Mouse (Mus musculus) embryonic stem cell, embryonic (primary cell): ENCODE measurements around the gene Plekho1.

Experiments
- CTCF ChIA-PET, 4 experiments: fragments of 300-600 bp in 2 of 4; fragments of 350-600 bp in 2 of 4; sonication (Branson Sonifier 250); formaldehyde crosslinking; loops; one replicate each; lab custom pipeline; 2022; ENCODE audit warnings: inconsistent platforms in 2 of 4; lab: Charles Lee
- POLR2A ChIA-PET, 4 experiments: fragments of 300-600 bp in 2 of 4; fragments of 350-600 bp in 2 of 4; sonication (Branson Sonifier 250); formaldehyde crosslinking; loops; one replicate each; lab custom pipeline; 2022; ENCODE audit warnings: antibody characterized with exemption in 4 of 4, inconsistent platforms in 1 of 4; lab: Charles Lee

The Plekho1 gene

GRCm38 (mm10) chr3:95970661-95971060 lies 25.1 kb downstream of the Plekho1 start:
- ChIA-PET POLR2A (interaction anchor here in 1 of 4 experiments (0.6 kb wide), 1 partner anchor 327 kb away, joined by 4 read pairs; no protein-coding TSS in a partner anchor), CTCF (interaction anchor here in 1 of 4 experiments (0.6 to 0.7 kb wide), 2 partner anchors 111 to 115 kb away, joined by 4 to 5 read pairs; partner anchors contain the start of gene Prpf3)

GRCm38 (mm10) chr3:95969277-95969676 lies 26.5 kb downstream of the Plekho1 start:
- ChIA-PET POLR2A (interaction anchor here in 1 of 4 experiments (1.0 kb wide), 1 partner anchor 89 kb away, joined by 3 read pairs; the partner anchor contains the start of gene Vps45), CTCF (interaction anchor here in 3 of 4 experiments (0.6 to 0.9 kb wide), 3 partner anchors 65 to 223 kb away, joined by 3 to 10 read pairs (median 3); partner anchors contain the start of gene Car14 (in 1 of the 3))

GRCm38 (mm10) chr3:95965518-95966451 lies 30.0 kb downstream of the Plekho1 start:
- POLR2A ChIA-PET = interaction anchor here (0.5 to 3.8 kb wide), 25 partner anchors 9 to 431 kb away, joined by 3 to 12 read pairs (median 3); partner anchors contain the start of genes Hist2h2bb (in 2 of the 4), Bola1 (in 1 of the 4), Hist2h2ab (in 1 of the 4) and Hist2h2ac (in 1 of the 4)
- CTCF ChIA-PET = interaction anchor here (0.6 to 2.2 kb wide), 42 partner anchors 9 to 631 kb away, joined by 3 to 15 read pairs (median 4); no protein-coding TSS in a partner anchor

- ChIA-PET CTCF (interaction anchor here (0.5 to 2.2 kb wide), 49 partner anchors 9 to 858 kb away, joined by 3 to 12 read pairs (median 4); partner anchors contain the start of genes Ciart (in 2 of the 4), Prpf3 (in 1 of the 4), Sf3b4 (in 1 of the 4) and Vps45 (in 1 of the 4)), POLR2A (interaction anchor here in 3 of 4 experiments (0.6 to 3.8 kb wide), 26 partner anchors 9 to 530 kb away, joined by 3 to 12 read pairs (median 4); partner anchors contain the start of genes Bola1 (in 2 of the 3), Ciart (in 2 of the 3), Hist2h2ab (in 2 of the 3) and Hist2h2ac (in 2 of the 3))
Observed at GRCm38 (mm10) chr3:95963681-95964080, 32.1 kb downstream of the Plekho1 start.

GRCm38 (mm10) chr3:95963230-95963629 lies 32.6 kb downstream of the Plekho1 start:
- ChIA-PET CTCF (interaction anchor here (0.5 to 2.2 kb wide), 38 partner anchors 10 to 858 kb away, joined by 3 to 11 read pairs (median 4); partner anchors contain the start of genes Ciart (in 2 of the 4), Prpf3 (in 1 of the 4), Sf3b4 (in 1 of the 4) and Vps45 (in 1 of the 4)), POLR2A (interaction anchor here in 2 of 4 experiments (0.8 to 3.8 kb wide), 22 partner anchors 8 to 306 kb away, joined by 3 to 12 read pairs (median 4); partner anchors contain the start of genes Bola1 (in 2 of the 2), Hist2h2ab (in 2 of the 2), Hist2h2ac (in 2 of the 2) and Hist2h2be (in 2 of the 2))

- ChIA-PET POLR2A (interaction anchor here in 1 of 4 experiments (1.8 kb wide), 1 partner anchor 80 kb away, joined by 4 read pairs; no protein-coding TSS in a partner anchor), CTCF (interaction anchor here in 1 of 4 experiments (0.6 to 3.2 kb wide), 3 partner anchors 24 to 316 kb away, joined by 3 to 16 read pairs (median 4); no protein-coding TSS in a partner anchor)
Observed at GRCm38 (mm10) chr3:95962182-95962581, 33.6 kb downstream of the Plekho1 start.

GRCm38 (mm10) chr3:95959807-95960206 lies 36.0 kb downstream of the Plekho1 start:
- CTCF ChIA-PET = interaction anchor here in 3 of 4 experiments (0.6 to 3.2 kb wide), 11 partner anchors 9 to 582 kb away, joined by 3 to 16 read pairs (median 4); no protein-coding TSS in a partner anchor

GRCm38 (mm10) chr3:95959082-95959481 lies 36.7 kb downstream of the Plekho1 start:
- CTCF ChIA-PET = interaction anchor here (0.6 to 3.2 kb wide), 11 partner anchors 8 to 99 kb away, joined by 3 to 16 read pairs (median 4); no protein-coding TSS in a partner anchor
- POLR2A ChIA-PET = interaction anchor here in 2 of 4 experiments (0.7 to 1.6 kb wide), 7 partner anchors 8 to 174 kb away, joined by 3 to 13 read pairs (median 3); partner anchors contain the start of gene Prpf3 (in 1 of the 2)

More at GRCm38 (mm10) chr3:95959807-95960206, 36.0 kb downstream of the Plekho1 start:
- POLR2A ChIA-PET = interaction anchor here in 2 of 4 experiments (0.7 to 1.6 kb wide), 7 partner anchors 9 to 174 kb away, joined by 3 to 13 read pairs (median 3); partner anchors contain the start of gene Prpf3 (in 1 of the 2)

GRCm38 (mm10) chr3:95957359-95958148 lies 38.2 kb downstream of the Plekho1 start:
- ChIA-PET CTCF (interaction anchor here in 2 of 4 experiments (0.6 to 1.4 kb wide), 3 partner anchors 18 to 273 kb away, joined by 4 read pairs; no protein-coding TSS in a partner anchor), POLR2A (no interaction called here)

GRCm38 (mm10) chr3:95955318-95955717 lies 40.5 kb downstream of the Plekho1 start:
- POLR2A ChIA-PET = interaction anchor here in 2 of 4 experiments (0.7 to 3.4 kb wide), 9 partner anchors 8 to 314 kb away, joined by 3 to 10 read pairs (median 3); partner anchors contain the start of genes Bola1 (in 1 of the 2), Hist2h2ab (in 1 of the 2) and Hist2h2bb (in 1 of the 2)
- CTCF ChIA-PET = interaction anchor here in 2 of 4 experiments (0.6 to 1.9 kb wide), 2 partner anchors 17 to 118 kb away, joined by 3 to 5 read pairs; no protein-coding TSS in a partner anchor

- CTCF ChIA-PET = interaction anchor here in 2 of 4 experiments (0.6 to 1.9 kb wide), 3 partner anchors 16 to 118 kb away, joined by 3 to 5 read pairs (median 3); no protein-coding TSS in a partner anchor
- POLR2A ChIA-PET = interaction anchor here in 3 of 4 experiments (0.7 to 3.4 kb wide), 10 partner anchors 9 to 315 kb away, joined by 3 to 10 read pairs (median 3); partner anchors contain the start of genes Bola1 (in 1 of the 3), Hist2h2ab (in 1 of the 3) and Hist2h2bb (in 1 of the 3)
Observed at GRCm38 (mm10) chr3:95954648-95955173, 41.1 kb downstream of the Plekho1 start.

GRCm38 (mm10) chr3:95953522-95953921 lies 42.3 kb downstream of the Plekho1 start:
- POLR2A ChIA-PET = interaction anchor here in 2 of 4 experiments (0.8 to 3.4 kb wide), 5 partner anchors 11 to 98 kb away, joined by 5 to 12 read pairs (median 6); partner anchors contain the start of gene Prpf3 (in 1 of the 2)
- CTCF ChIA-PET = interaction anchor here in 1 of 4 experiments (1.0 kb wide), 1 partner anchor 13 kb away, joined by 4 read pairs; no protein-coding TSS in a partner anchor

GRCm38 (mm10) chr3:95953023-95953422 lies 42.8 kb downstream of the Plekho1 start:
- ChIA-PET CTCF (interaction anchor here in 1 of 4 experiments (1.0 kb wide), 1 partner anchor 13 kb away, joined by 4 read pairs; no protein-coding TSS in a partner anchor), POLR2A (interaction anchor here in 2 of 4 experiments (0.8 to 7.9 kb wide), 11 partner anchors 10 to 641 kb away, joined by 3 to 69 read pairs (median 6); partner anchors contain the start of genes Polr3gl (in 1 of the 2) and Prpf3 (in 1 of the 2))

GRCm38 (mm10) chr3:95951566-95951965 lies 44.2 kb downstream of the Plekho1 start:
- POLR2A ChIA-PET = interaction anchor here in 3 of 4 experiments (0.8 to 7.9 kb wide), 52 partner anchors 8 to 666 kb away, joined by 3 to 69 read pairs (median 6); partner anchors contain the start of genes Anp32e (in 2 of the 3), Car14 (in 2 of the 3), Hist2h2ac (in 2 of the 3) and Hist2h2bb (in 2 of the 3)

More at GRCm38 (mm10) chr3:95951566-95951965, 44.2 kb downstream of the Plekho1 start:
- CTCF ChIA-PET = interaction anchor here in 2 of 4 experiments (0.5 to 2.2 kb wide), 6 partner anchors 8 to 140 kb away, joined by 3 to 13 read pairs (median 4); partner anchors contain the start of gene Car14 (in 1 of the 2)
